Mouse (Mus musculus) ES-Bruce4 (cell line): ENCODE measurements around the gene Slc25a36.

Experiments
- CTCF ChIP-seq: IDR thresholded peaks from one replicate; pipeline ENCODE4 v1.8.1; 2011; ENCODE audit warnings: low read depth, low read length
- EP300 ChIP-seq: IDR thresholded peaks from 2 replicates; pipeline ENCODE4 v1.6.1; 2011; ENCODE audit warnings: low read depth, low read length; ENCODE audit not compliant: insufficient read depth
- POLR2A ChIP-seq: IDR thresholded peaks from one replicate; pipeline ENCODE4 v1.8.1; 2011; ENCODE audit warnings: low read length; ENCODE audit not compliant: insufficient read depth

- no peak for TF ChIP-seq CTCF
- TF ChIP-seq EP300, result no peak
- no peak for TF ChIP-seq POLR2A
Observed at GRCm38 (mm10) chr9:97121432-97121831, 10.5 kb upstream of the Slc25a36 start.
